Mouse (Mus musculus) liver, embryonic 16.5 days (tissue): ENCODE results near the gene Atp6v0a1. TPM values are rescaled to one million over a fixed set of nuclear protein-coding genes. Genes with fewer than 3 reads are reported as not detected.

Source experiments
- ATAC-seq: fragments of 200-750 bp; cut with Nextera tagmentation; 2 replicates; pipeline ENCODE4 v1.8.0; 2017; ENCODE audit warnings: low read depth, mild to moderate bottlenecking, moderate number of reproducible peaks, moderate library complexity
- H3K27ac ChIP-seq: fragments of 300-500 bp; sonication (generic); 2 replicates; pipeline ENCODE4 v1.5.1; 2014; ENCODE audit warnings: mild to moderate bottlenecking, low read length
- H3K27me3 ChIP-seq: fragments of 300-500 bp; sonication (generic); 2 replicates; pipeline ENCODE4 v1.6.1; 2014; ENCODE audit warnings: low read depth, low read length, mixed read lengths; ENCODE audit not compliant: control insufficient read depth, insufficient read depth
- H3K36me3 ChIP-seq: fragments of 300-500 bp; sonication (generic); 2 replicates; pipeline ENCODE4 v1.6.1; 2014; ENCODE audit warnings: mild to moderate bottlenecking; ENCODE audit not compliant: control insufficient read depth, insufficient read depth
- H3K4me1 ChIP-seq: fragments of 300-500 bp; sonication (generic); 2 replicates; pipeline ENCODE4 v1.6.1; 2014; ENCODE audit warnings: low read depth, low read length, mixed read lengths; ENCODE audit not compliant: control insufficient read depth
- H3K4me2 ChIP-seq: fragments of 300-500 bp; sonication (generic); 2 replicates; pipeline ENCODE4 v1.6.1; 2014; ENCODE audit warnings: low read depth, low read length, mixed read lengths
- H3K4me3 ChIP-seq: fragments of 300-500 bp; sonication (generic); 2 replicates; pipeline ENCODE4 v1.5.1; 2014; ENCODE audit warnings: low read depth, mild to moderate bottlenecking, low read length
- H3K9ac ChIP-seq: fragments of 300-500 bp; sonication (generic); 2 replicates; pipeline ENCODE4 v1.6.1; 2014; ENCODE audit warnings: low read depth, low read length
- H3K9me3 ChIP-seq: fragments of 300-500 bp; sonication (generic); replicated peaks from 2 replicates; pipeline ENCODE4 v1.6.1; 2016; ENCODE audit warnings: low read length; ENCODE audit not compliant: control insufficient read depth
- WGBS: fragments of 180-500 bp; shearing (Covaris S2); extraction: QIAGEN DNeasy Blood & Tissue Kit; methylation state at CpG from one replicate; pipeline ENCODE4 v1.1.7; 2014; ENCODE audit not compliant: insufficient replicate concordance; 5-methylcytosine and 5-hydroxymethylcytosine counted together
- polyA plus RNA-seq: library from polyadenylated mRNA; unstranded; fragments of >200 nt; fragmentation: Nextera tagmentation; extraction: Ambion mirVana; gene quantifications from 2 replicates; pipeline ENCODE4 v1.2.1, GENCODE M21; 2015

Atp6v0a1 gene
- polyA plus RNA-seq, 1 experiment from 2014 or later: 47.5 TPM

GRCm38 (mm10) chr11:101086323-101086674 is 77.0 kb downstream of the Atp6v0a1 start:
- ATAC-seq: no peak
- Histone ChIP-seq H3K9me3 (no peaks in the 10 kb centered on the region), H3K4me1 (peaks cover 47% of the 10 kb centered on the region)

DNA sequence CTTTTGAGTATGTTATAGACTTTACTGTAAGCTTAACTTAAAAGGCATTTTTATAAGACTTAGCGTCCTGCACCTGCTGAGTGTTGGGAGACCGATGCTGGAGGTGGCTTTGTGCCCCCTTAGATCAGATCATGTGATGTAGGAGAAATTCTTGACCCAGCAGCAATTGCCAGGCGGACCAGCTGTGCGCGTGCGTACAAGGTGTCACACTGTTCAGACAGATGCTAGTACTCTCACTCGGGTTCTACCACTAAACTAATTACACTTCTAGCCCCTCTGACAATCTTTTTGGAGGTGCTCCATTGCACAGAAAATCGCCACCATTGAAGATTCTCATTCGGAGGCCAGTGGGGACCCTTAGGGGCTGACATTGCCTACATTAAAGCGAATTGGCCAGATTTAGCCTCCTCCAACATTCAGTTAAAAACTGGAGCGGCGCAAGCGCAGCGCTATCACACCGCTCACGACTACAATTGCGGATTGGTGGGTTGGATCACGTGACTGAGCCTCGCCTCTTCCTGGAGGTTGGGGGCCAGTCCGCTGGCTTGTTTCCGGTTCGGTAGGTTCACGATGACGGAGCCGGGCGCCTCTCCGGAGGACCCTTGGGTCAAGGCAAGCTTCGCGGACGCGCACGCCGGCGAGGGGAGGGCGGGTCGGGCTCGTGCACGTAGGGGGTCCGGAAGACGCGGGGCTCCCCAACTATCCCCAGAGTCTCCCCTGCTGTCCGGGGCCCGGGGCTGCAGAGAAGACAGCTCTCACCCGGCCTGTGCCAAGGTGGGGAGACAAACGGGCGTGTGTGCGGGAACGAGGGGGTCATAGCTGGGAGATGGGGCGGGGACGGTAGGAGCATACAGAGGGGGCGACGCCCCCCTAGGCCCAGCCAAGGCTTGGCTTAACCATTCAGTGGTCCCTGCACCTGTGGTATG is 77.8 kb downstream of the Atp6v0a1 start, which contains the start of gene Mlx:
TSS of gene Mlx (plus strand) at position 522 of the 926 bp plus-strand sequence.
- H3K9me3 ChIP-seq: no peaks in the 10 kb centered on the region
- peak within 1 kb of the TSS; percentile 80 for H3K9ac ChIP-seq
- H3K36me3 ChIP-seq: peaks cover 26% of the 10 kb centered on the region
- no peaks in the 10 kb centered on the region for H3K27me3 ChIP-seq
- peak; percentile 78 for ATAC-seq
- peak within 1 kb of the TSS; percentile 65 for H3K27ac ChIP-seq
- 2% methylated on average over 51 of the region's 52 CpGs for WGBS
- peak within 1 kb of the TSS; percentile 77 for H3K4me3 ChIP-seq
- H3K4me2 ChIP-seq: peak within 1 kb of the TSS; percentile 92
- peaks cover 40% of the 10 kb centered on the region for H3K4me1 ChIP-seq

More at GRCm38 (mm10) chr11:101086323-101086674, 77.0 kb downstream of the Atp6v0a1 start:
- Histone ChIP-seq H3K9ac (0 out of 2 replicates have a peak overlapping the region, but pooled peaks have one; percentile 80), H3K27me3 (peaks cover 5% of the 10 kb centered on the region), H3K27ac (peak overlapping the region; percentile 65), H3K36me3 (peaks cover 20% of the 10 kb centered on the region), H3K4me3 (peak overlapping the region; percentile 77), H3K4me2 (peak overlapping the region; percentile 92)
- 73% methylated on average over 6 of the region's 6 CpGs for WGBS

DNA sequence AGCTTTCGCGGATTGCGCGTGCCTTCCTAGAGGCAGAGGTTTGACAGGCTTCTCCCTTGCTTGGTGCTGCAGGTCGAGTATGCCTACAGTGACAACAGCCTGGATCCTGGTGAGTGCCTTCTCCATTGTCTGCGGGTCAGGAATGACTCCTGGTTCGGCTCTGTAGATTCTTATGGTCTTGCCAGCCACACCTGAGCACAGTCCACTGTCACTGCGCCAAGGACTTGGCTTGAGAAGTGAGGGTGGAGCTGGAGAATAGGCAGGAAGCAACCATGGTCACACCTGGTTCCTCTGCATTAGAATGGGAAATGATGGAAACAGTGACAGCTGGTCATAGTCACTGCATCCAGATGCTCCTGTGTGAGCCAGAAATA is 78.4 kb downstream of the Atp6v0a1 start:
- Histone ChIP-seq H3K4me3 (peak overlapping the region; percentile 77), H3K9ac (peak overlapping the region; percentile 80), H3K27ac (peak overlapping the region; percentile 65), H3K9me3 (no peaks in the 10 kb centered on the region), H3K4me2 (peak overlapping the region; percentile 92), H3K27me3 (no peaks in the 10 kb centered on the region), H3K36me3 (peaks cover 32% of the 10 kb centered on the region), H3K4me1 (peaks cover 37% of the 10 kb centered on the region)
- WGBS: 8% methylated on average over 8 of the region's 8 CpGs
- ATAC-seq: no peak

DNA sequence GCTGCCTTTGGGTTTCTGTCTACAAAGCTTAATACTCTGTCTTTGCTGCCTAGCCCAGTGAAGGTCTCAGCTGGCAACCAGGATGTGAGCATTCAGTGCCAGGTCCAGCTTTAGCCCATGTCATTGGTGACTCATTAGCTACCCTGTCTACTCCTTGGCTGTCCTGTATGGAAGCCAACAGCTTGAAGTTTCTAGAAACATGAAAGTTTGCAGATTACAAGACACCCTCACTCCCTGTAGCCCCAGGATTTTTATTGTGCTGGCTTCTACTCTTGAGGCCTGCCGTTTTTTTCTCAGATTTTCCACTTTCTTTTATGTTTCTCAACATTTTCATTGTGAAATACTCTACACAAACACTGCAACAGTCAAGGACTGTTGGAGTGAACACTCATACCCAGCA is 80.7 kb downstream of the Atp6v0a1 start:
- Histone ChIP-seq H3K4me1 (peaks cover 35% of the 10 kb centered on the region), H3K36me3 (peaks cover 36% of the 10 kb centered on the region)
- 64% methylated on average over 1 of the region's 1 CpGs for WGBS

DNA sequence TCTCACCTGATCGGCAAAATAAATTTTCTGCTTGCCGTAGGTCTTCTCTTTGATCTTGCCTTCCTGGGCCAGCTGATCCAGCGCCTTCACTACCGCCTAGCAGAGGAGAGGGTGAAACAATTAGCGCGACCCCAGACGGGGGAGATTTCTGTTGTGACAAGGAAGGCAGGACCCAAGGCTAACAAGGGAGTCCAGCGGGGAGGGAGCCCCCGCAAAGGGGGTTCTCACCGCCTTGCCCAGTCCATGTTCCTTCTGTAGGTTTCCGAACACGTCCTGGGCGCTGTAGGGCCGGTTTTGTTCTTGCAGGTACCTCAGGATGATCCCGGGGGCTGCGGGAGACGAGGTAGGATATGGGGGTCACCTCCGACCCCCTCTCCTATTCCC is 85.7 kb downstream of the Atp6v0a1 start:
- H3K36me3 ChIP-seq: peaks cover 54% of the 10 kb centered on the region
- peaks cover 18% of the 10 kb centered on the region for H3K4me1 ChIP-seq
- peak overlapping the region; percentile 94 for H3K9ac ChIP-seq
- 0 out of 2 replicates have a peak overlapping the region, but pooled peaks have one; percentile 31 for H3K27ac ChIP-seq
- peak overlapping the region; percentile 90 for H3K4me3 ChIP-seq
- no peaks in the 10 kb centered on the region for H3K27me3 ChIP-seq
- 0 out of 2 replicates have a peak, but pooled peaks have one; percentile 6 for ATAC-seq
- peak overlapping the region; percentile 88 for H3K4me2 ChIP-seq
- WGBS: under 1% methylated on average over 18 of the region's 18 CpGs
- no peaks in the 10 kb centered on the region for H3K9me3 ChIP-seq

More for the DNA sequence above, 80.7 kb downstream of the Atp6v0a1 start:
- Histone ChIP-seq H3K9ac (no peak overlapping the region), H3K27ac (no peak overlapping the region), H3K9me3 (no peaks in the 10 kb centered on the region), H3K4me3 (no peak overlapping the region), H3K27me3 (no peaks in the 10 kb centered on the region), H3K4me2 (no peak overlapping the region)
- no peak for ATAC-seq

GRCm38 (mm10) chr11:101095314-101096024 is 86.2 kb downstream of the Atp6v0a1 start, which contains the start of gene Psmc3ip:
TSS of gene Psmc3ip (minus strand) at chr11:101095436.
- no peaks in the 10 kb centered on the region for H3K9me3 ChIP-seq
- H3K4me2 ChIP-seq: peak within 1 kb of the TSS; percentile 88
- H3K4me3 ChIP-seq: peak within 1 kb of the TSS; percentile 90
- peaks cover 54% of the 10 kb centered on the region for H3K36me3 ChIP-seq
- H3K27ac ChIP-seq: peak within 1 kb of the TSS; percentile 97
- no peaks in the 10 kb centered on the region for H3K27me3 ChIP-seq
- H3K9ac ChIP-seq: peak within 1 kb of the TSS; percentile 94
- peaks cover 18% of the 10 kb centered on the region for H3K4me1 ChIP-seq
- peak; percentile 98 for ATAC-seq
- WGBS: 0% methylated on average over 43 of the region's 43 CpGs

- 82% methylated on average over 8 of the region's 8 CpGs for WGBS
- Histone ChIP-seq H3K4me2 (no peak overlapping the region), H3K36me3 (peaks cover 48% of the 10 kb centered on the region), H3K4me1 (peaks cover 18% of the 10 kb centered on the region), H3K27ac (no peak overlapping the region), H3K4me3 (no peak overlapping the region), H3K9ac (no peak overlapping the region), H3K27me3 (no peaks in the 10 kb centered on the region), H3K9me3 (no peaks in the 10 kb centered on the region)
- no peak for ATAC-seq
Observed at GRCm38 (mm10) chr11:101098231-101098630, 89.0 kb downstream of the Atp6v0a1 start.

DNA sequence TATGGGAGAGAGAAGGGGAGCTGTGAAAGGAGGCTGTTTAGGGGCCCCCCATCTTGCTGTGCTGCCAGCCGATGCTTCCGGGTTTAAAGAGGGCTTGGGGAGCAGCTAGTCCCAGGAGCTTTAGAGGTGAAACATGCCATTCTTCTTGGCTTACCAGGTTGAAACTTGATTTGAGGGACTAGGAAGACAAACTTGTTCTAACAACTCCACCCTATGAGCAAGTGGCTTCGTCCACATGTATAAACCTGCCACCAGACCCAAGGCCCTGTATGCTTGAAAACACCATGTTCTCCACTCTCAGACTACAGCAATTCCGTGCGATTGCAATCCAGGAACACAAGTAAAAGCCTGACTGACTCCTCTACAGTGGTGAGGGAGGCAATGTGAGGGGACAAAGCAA is 93.8 kb downstream of the Atp6v0a1 start:
- Histone ChIP-seq H3K9me3 (no peaks in the 10 kb centered on the region), H3K27ac (no peak overlapping the region), H3K36me3 (peaks cover 46% of the 10 kb centered on the region), H3K4me3 (no peak overlapping the region), H3K9ac (no peak overlapping the region), H3K4me2 (no peak overlapping the region), H3K4me1 (no peaks in the 10 kb centered on the region), H3K27me3 (no peaks in the 10 kb centered on the region)
- 83% methylated on average over 5 of the region's 5 CpGs for WGBS
- ATAC-seq: no peak
